Mouse (Mus musculus) adrenal gland, postnatal 36 days (tissue): ENCODE data around the gene Lrrc41. TPM values are rescaled to one million over a fixed set of nuclear protein-coding genes. Genes with fewer than 3 reads are reported as not detected.
A peak's percentile ranks its signal among the peaks of the same experiment; 100 is the strongest.

Source experiments
- DNase-seq, 2 experiments: peaks; one replicate each; pipeline ENCODE4 v3.0.0; 2021; ENCODE audit warnings: mixed read lengths in 1 of 2
- total RNA-seq, 2 experiments: library from RNA; stranded (reverse); gene quantifications; 2 replicates each; pipeline ENCODE4 v1.2.3; 2021

The Lrrc41 gene
- total RNA-seq, 2 experiments from 2014 or later = 66.1 to 72.7 TPM

DNA sequence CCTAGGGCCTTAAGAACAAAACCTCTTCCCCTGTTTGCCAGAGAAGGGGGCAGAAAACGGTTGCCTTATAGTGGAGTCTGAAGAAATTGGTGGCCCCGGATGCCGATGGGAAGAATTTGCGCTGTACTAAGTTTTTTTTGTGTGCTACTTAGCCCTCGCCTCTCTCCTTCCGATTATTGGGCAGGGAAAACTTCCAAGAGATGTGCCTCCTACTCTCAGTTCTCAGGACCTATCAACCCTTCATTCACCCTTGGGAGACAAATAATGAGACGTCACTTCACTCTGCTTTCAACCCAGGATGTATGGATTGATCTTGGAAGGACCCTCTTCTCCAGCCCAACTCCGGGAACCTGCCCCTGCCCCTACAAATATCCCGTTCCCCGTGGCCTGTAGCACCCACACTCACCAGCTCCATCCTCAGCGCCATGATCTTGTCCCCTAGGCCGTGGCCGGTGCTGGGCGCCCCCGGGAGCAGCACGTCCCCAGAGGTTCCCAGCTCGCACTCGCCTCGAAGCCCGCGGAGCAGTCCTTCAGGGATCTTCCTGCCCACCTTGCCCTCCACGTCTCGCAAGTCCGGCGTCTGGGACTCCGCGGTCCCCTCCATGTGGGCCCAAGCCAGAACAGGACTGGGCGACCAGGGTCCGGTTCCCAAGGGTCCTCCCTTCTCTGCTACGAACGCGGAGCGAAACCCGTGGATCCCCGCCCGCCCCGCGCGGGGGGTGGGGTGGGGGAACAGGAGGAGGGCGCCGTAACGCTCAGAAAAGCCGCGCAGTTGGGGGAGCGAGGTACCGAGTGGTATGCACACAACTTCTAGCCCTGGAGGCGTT is 69.0 kb downstream of the Lrrc41 start:
- peak; percentile 80 to 91 for DNase-seq

Other genes starting within 250 kb of the Lrrc41 start
- gene Mob3c, start 247.2 kb upstream of the Lrrc41 start, total RNA-seq = 10 to 100 TPM; 14.9 to 16.7 TPM
- gene Mknk1, start 236.1 kb upstream of the Lrrc41 start, total RNA-seq = 10 to 100 TPM; 36.3 to 44.5 TPM
- not detected for gene Kncn, start 190.9 kb upstream of the Lrrc41 start, total RNA-seq
- not detected for gene 6430628N08Rik, start 184.6 kb upstream of the Lrrc41 start, total RNA-seq
- gene Dmbx1, start 135.3 kb upstream of the Lrrc41 start, total RNA-seq = not detected
- 1 to 10 TPM; 2.6 to 3.4 TPM for gene Faah, start 57.3 kb upstream of the Lrrc41 start, total RNA-seq
- 10 to 100 TPM; 30.5 to 34.6 TPM for gene Nsun4, start 21.4 kb upstream of the Lrrc41 start, total RNA-seq
- gene Uqcrh, start 198 bp upstream of the Lrrc41 start, total RNA-seq = 100 to 1,000 TPM; 612 to 614 TPM
- 1 to 10 TPM; 1.3 to 2.2 TPM for gene Rad54l, start 48.4 kb downstream of the Lrrc41 start, total RNA-seq
- gene Pomgnt1, start 48.6 kb downstream of the Lrrc41 start, total RNA-seq = 10 to 100 TPM; 61.8 to 63.7 TPM
- 10 to 100 TPM in 1 of 2 experiments, 1 to 10 TPM in 1; 7.6 to 10.1 TPM for gene Lurap1, start 76.1 kb downstream of the Lrrc41 start, total RNA-seq
- gene Tspan1, start 92.3 kb downstream of the Lrrc41 start, total RNA-seq = not detected
- not detected for gene 1700042G07Rik, start 98.1 kb downstream of the Lrrc41 start, total RNA-seq
- gene Gm49337, start 98.1 kb downstream of the Lrrc41 start, total RNA-seq = not detected
- gene Pik3r3, start 146.3 kb downstream of the Lrrc41 start, total RNA-seq = 10 to 100 TPM; 15.7 to 19.7 TPM